Mouse (Mus musculus) embryonic facial prominence, embryonic 14.5 days (tissue): ENCODE measurements at regions not wholly inside any gene's neighbourhood (a gene's known extent, or its start where the extent isn't known, plus 50 kb on each side); places are given as distances from the start of the nearest gene placed in this dataset.

Source experiments
- ATAC-seq: fragments of 200-750 bp; cut with Nextera tagmentation; 2 replicates; pipeline ENCODE4 v1.8.0; 2017; ENCODE audit warnings: low read depth, moderate number of reproducible peaks, moderate TSS enrichment
- DNase-seq: peaks from one replicate; pipeline ENCODE4 v3.0.0-alpha.2; 2015; ENCODE audit warnings: low spot score
- H3K27ac ChIP-seq: fragments of 300-500 bp; sonication (generic); replicated peaks from 2 replicates; pipeline ENCODE4 v1.5.1; 2014; ENCODE audit warnings: low read depth, mild to moderate bottlenecking, low read length, moderate library complexity
- H3K27me3 ChIP-seq: fragments of 300-500 bp; sonication (generic); replicated peaks from 2 replicates; pipeline ENCODE4 v1.6.1; 2014; ENCODE audit warnings: low read length; ENCODE audit not compliant: control insufficient read depth, insufficient read depth
- H3K36me3 ChIP-seq: fragments of 300-500 bp; sonication (generic); 2 replicates; pipeline ENCODE4 v1.6.1; 2014; ENCODE audit warnings: low read length, mixed read lengths; ENCODE audit not compliant: control insufficient read depth, insufficient read depth
- H3K4me1 ChIP-seq: fragments of 300-500 bp; sonication (generic); 2 replicates; pipeline ENCODE4 v1.6.1; 2014; ENCODE audit warnings: antibody characterized with exemption, low read length; ENCODE audit not compliant: control insufficient read depth, insufficient read depth
- H3K4me2 ChIP-seq: fragments of 300-500 bp; sonication (generic); 2 replicates; pipeline ENCODE4 v1.6.1; 2014; ENCODE audit warnings: low read depth, mild to moderate bottlenecking, low read length, moderate library complexity, mixed read lengths
- H3K4me3 ChIP-seq: fragments of 300-500 bp; sonication (generic); 2 replicates; pipeline ENCODE4 v1.5.1; 2014; ENCODE audit warnings: low read depth, mild to moderate bottlenecking, low read length
- H3K9ac ChIP-seq: fragments of 300-500 bp; sonication (generic); 2 replicates; pipeline ENCODE4 v1.6.1; 2014; ENCODE audit warnings: low read depth, mild to moderate bottlenecking, low read length, moderate library complexity, mixed read lengths
- H3K9me3 ChIP-seq: fragments of 300-500 bp; sonication (generic); 2 replicates; pipeline ENCODE4 v1.6.1; 2016; ENCODE audit warnings: low read length; ENCODE audit not compliant: control insufficient read depth
- WGBS: fragments of 180-500 bp; shearing (Covaris S2); extraction: QIAGEN DNeasy Blood & Tissue Kit; methylation state at CpG from one replicate; pipeline ENCODE4 v1.1.7; 2014; 5-methylcytosine and 5-hydroxymethylcytosine counted together

DNA sequence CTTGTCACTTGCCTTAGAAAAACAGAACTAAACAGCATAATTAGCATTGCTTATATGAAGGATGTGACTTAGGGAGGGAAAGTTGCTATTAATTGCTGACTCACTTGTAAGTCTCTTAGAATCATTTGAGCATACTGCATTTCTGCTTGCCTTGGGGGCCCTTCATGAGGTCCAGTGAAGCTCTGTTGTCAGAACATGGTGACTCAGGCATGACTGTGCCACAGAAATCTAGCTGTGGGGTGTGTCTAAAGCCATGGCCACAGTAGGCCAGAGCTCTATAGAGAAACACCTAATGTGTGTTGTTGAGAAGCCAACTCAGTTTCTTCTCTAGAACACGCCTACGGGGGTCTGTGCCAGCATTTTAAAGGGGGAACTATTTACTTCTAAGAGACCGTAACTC is 153.2 kb upstream of the Pard3b start:
- H3K4me1 ChIP-seq = no peaks in the 10 kb centered on the region
- H3K9ac ChIP-seq = no peak overlapping the region
- no peak overlapping the region for H3K4me3 ChIP-seq
- no peak overlapping the region for H3K4me2 ChIP-seq
- DNase-seq (no peak), ATAC-seq (no peak)
- H3K27me3 ChIP-seq = no peaks in the 10 kb centered on the region
- H3K36me3 ChIP-seq = no peaks in the 10 kb centered on the region
- no peak overlapping the region for H3K27ac ChIP-seq
- peaks cover 2% of the 10 kb centered on the region; the same call in 1 of the 2 replicates for H3K9me3 ChIP-seq
- 97% methylated on average over 3 of the region's 3 CpGs for WGBS

DNA sequence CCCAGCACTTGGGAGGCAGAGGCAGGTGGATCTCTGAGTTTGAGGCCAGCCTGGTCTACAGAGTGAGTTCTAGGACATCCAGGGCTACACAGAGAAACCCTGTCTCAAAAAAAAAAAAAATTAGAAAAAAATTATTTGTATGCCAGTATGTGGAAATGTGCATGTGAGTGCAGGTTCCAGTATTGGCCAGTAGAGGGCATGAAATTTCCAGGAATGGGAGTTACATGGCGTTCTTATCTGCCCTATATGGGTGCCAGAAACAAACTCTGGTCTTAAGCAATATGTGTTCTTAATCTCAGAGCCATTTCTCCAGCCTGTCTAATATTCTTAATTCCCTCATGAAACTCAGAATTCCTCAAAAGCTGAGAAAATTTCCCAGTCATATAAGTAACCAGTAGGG is 113.7 kb upstream of the Pard3b start:
- no peaks in the 10 kb centered on the region for H3K4me1 ChIP-seq
- WGBS = 83% methylated on average over 1 of the region's 1 CpGs
- no peak for DNase-seq
- H3K9ac ChIP-seq = no peak overlapping the region
- no peak overlapping the region for H3K4me2 ChIP-seq
- no peaks in the 10 kb centered on the region for H3K9me3 ChIP-seq
- no peaks in the 10 kb centered on the region for H3K36me3 ChIP-seq
- H3K27ac ChIP-seq = no peak overlapping the region
- H3K27me3 ChIP-seq = no peaks in the 10 kb centered on the region
- H3K4me3 ChIP-seq = no peak overlapping the region
- ATAC-seq = no peak

DNA sequence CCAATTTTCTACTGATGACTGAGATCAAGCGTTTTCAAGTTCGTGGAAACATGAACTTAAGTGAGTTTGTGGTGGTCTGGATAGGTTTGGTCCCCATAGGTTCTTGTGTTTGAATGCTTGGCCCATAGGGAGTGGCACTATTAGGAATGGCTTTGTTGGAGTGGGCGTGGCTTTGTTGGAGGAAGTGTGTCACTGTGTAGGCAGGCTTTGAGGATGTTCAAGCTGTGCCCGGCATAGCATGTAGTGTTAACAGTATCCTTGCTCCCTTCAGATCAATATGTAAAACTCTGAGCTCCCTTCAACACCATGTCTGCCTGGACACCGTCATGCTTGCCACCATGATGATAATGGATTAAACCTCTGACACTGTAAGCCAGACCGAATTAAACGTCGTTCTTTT is 112.7 kb upstream of the Pard3b start:
- Histone ChIP-seq H3K4me2 (no peak overlapping the region), H3K36me3 (no peaks in the 10 kb centered on the region), H3K4me1 (no peaks in the 10 kb centered on the region), H3K27me3 (no peaks in the 10 kb centered on the region), H3K9me3 (no peaks in the 10 kb centered on the region), H3K9ac (no peak overlapping the region), H3K4me3 (no peak overlapping the region), H3K27ac (no peak overlapping the region)
- ATAC-seq = no peak
- WGBS = 87% methylated on average over 8 of the region's 8 CpGs
- no peak for DNase-seq

DNA sequence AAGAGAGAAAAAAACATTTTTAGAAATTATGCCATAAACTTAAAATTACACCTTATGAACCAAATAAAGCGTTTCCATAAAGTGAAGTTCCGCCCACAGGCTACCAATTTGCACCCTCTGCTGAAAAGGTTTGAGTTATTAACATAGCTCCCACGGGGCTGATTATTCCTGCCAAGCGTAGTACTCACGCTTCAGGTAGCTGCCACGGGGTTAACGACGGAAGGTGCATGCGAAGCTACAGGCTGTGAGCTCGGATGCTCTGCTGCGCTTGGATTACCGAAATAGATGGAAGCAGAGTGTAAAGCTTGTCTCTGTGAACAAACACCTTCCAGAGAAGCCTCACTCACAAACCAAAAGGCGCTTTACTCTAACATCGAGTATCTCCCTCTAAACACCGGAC is 109.9 kb upstream of the Pard3b start:
- Histone ChIP-seq H3K27ac (no peak overlapping the region), H3K27me3 (no peaks in the 10 kb centered on the region), H3K4me2 (no peak overlapping the region), H3K4me3 (no peak overlapping the region), H3K9me3 (no peaks in the 10 kb centered on the region), H3K4me1 (peaks cover 4% of the 10 kb centered on the region; the same call in 1 of the 2 replicates), H3K9ac (no peak overlapping the region), H3K36me3 (no peaks in the 10 kb centered on the region)
- peak; percentile 40 for DNase-seq
- 87% methylated on average over 15 of the region's 15 CpGs for WGBS
- no peak for ATAC-seq

DNA sequence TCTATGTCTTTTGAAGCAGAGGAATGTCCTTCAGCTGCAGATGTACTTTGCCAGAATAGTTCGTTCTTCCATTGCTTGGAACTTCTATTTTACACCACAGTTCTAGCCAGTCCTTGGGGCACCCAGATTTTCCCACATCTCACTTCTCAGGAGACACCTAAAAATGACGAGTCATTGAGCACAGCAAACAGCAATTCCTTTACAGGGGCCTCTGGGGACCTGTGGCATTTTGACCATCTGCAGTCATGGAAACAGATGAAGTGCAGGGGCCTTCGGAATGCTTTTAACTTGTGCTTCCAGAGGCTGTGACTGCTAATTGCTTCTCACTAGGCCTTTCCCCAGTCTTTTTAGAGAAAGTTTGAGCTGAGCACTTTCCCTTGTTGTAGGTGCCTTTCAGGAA is 108.5 kb upstream of the Pard3b start:
- Histone ChIP-seq H3K27me3 (no peaks in the 10 kb centered on the region), H3K4me2 (no peak overlapping the region), H3K9ac (no peak overlapping the region), H3K4me1 (peaks cover 4% of the 10 kb centered on the region; the same call in 1 of the 2 replicates), H3K36me3 (no peaks in the 10 kb centered on the region), H3K9me3 (no peaks in the 10 kb centered on the region), H3K4me3 (no peak overlapping the region), H3K27ac (no peak overlapping the region)
- ATAC-seq = no peak
- 22% methylated on average over 3 of the region's 3 CpGs for WGBS
- peak; percentile 39 for DNase-seq

DNA sequence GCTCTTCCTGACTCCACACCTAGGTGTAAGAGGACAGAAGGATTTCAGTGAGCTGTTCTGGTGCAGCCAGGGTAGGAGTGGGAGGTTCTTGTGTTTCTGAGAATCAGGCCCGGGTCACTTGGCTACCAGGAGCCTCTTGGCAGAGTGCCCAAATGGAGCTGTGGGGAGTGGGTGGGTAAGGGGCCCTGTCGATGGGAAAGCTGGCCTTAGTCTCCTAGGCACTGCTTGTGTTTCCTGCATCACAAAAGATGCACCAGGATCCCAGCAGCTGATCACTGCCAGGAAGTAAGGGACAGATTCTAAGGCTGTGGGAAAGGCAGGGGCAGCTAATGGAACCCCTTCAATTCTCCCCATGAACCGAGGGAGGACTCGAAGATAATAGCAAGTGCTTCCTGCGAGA is 107.1 kb upstream of the Pard3b start:
- peak; percentile 42 for DNase-seq
- WGBS = 41% methylated on average over 5 of the region's 5 CpGs
- no peak for ATAC-seq

DNA sequence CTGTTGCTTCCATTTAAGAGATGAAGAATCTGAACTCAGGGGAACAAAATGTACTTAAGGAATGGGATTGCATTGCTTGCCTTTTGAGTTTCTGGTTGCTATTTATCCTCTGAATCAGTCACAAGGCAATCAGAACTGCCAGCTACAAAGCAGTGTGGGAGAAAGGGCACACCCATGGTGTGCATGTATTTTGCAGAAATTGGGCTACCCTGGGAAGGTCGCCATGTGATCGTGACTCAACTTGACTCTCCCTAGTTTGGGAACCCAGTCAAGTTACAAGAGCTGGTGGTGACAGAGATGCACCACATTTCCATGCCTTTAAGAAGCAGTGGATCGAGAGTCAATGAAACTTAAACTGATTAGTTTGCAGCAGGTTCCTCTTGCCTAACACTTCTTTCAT is 98.5 kb upstream of the Pard3b start:
- no peak for DNase-seq
- Histone ChIP-seq H3K27me3 (no peaks in the 10 kb centered on the region), H3K27ac (no peak overlapping the region), H3K4me1 (no peaks in the 10 kb centered on the region), H3K9ac (no peak overlapping the region), H3K36me3 (no peaks in the 10 kb centered on the region), H3K4me3 (no peak overlapping the region), H3K4me2 (no peak overlapping the region), H3K9me3 (no peaks in the 10 kb centered on the region)
- ATAC-seq = no peak
- 75% methylated on average over 3 of the region's 3 CpGs for WGBS

More for the DNA sequence above, 107.1 kb upstream of the Pard3b start:
- Histone ChIP-seq H3K4me2 (no peak overlapping the region), H3K4me3 (no peak overlapping the region), H3K9ac (0 out of 2 replicates have a peak overlapping the region, but pooled peaks have one; percentile 20), H3K4me1 (peaks cover 4% of the 10 kb centered on the region; the same call in 1 of the 2 replicates), H3K27ac (no peak overlapping the region), H3K9me3 (no peaks in the 10 kb centered on the region), H3K27me3 (no peaks in the 10 kb centered on the region), H3K36me3 (no peaks in the 10 kb centered on the region)

DNA sequence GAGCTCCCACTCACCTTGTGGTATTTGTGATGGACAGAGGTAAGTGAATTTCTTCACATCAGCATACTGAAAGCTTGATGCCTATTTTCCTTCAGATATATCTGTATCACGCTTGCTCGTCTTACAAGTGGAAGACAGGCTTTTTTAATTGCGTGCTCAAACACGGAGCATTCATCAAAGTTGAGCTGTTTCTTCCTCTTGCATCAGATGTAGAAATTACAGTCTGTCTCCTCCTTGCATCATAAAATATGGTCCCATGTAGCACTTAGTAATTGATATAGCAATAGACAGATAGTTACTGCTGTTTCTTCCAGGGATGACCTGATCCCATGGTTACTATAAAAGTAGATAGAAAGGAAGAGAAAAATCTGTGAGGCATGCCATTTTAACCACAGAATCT is 97.5 kb upstream of the Pard3b start:
- Histone ChIP-seq H3K4me1 (no peaks in the 10 kb centered on the region), H3K27me3 (no peaks in the 10 kb centered on the region), H3K9me3 (no peaks in the 10 kb centered on the region), H3K27ac (no peak overlapping the region), H3K4me2 (no peak overlapping the region), H3K4me3 (no peak overlapping the region), H3K9ac (no peak overlapping the region), H3K36me3 (no peaks in the 10 kb centered on the region)
- 83% methylated on average over 4 of the region's 4 CpGs for WGBS
- DNase-seq (no peak), ATAC-seq (no peak)

DNA sequence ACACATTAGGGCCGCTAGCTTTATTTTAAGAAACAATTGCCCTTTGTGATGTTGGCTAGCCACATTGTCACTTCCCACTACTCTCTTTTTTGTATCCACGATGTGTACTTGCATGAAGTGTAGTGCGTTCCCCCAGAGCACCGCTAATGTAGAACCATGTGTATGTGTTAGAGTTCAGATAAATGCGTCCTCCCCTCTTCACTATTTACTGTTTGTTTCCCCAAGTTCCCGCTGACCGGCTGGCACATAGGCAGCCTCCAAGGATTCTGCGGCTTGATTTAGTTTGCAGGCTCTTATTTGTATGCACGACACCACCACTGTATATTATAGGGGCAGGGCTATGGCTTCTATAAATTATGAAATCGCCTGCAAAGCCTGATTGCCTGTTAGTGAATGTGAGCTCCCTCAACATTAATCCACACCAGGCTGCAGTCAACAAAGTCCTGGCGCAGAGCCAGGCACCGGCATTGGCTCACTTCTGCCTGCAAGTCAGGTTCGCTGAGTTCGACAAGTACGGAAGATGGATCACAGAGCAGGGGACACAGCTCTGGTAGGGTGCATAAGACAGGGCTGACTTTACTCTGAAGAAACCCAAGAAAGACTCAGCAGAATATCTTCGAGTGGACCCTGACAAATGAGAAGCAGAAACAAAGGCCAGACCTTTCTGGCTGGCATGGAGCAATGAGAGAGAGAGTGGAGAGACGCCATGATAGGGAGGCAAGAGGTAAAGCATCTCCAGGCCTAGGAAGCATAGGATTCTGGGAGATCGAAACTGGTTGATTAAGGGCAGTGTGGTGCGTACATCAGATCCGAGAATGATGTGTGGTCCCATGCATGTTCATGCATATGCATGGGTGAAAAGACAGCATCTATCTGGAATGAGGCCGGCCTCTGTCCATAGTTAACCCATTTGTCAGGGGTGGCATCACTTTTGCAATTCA is 85.8 kb upstream of the Pard3b start:
- no peaks in the 10 kb centered on the region for H3K36me3 ChIP-seq
- DNase-seq = peak; percentile 84
- ATAC-seq = peak; percentile 74; the same call in 1 of the 2 replicates
- H3K27me3 ChIP-seq = no peaks in the 10 kb centered on the region
- 64% methylated on average over 21 of the region's 21 CpGs for WGBS
- no peak overlapping the region for H3K4me2 ChIP-seq
- no peak overlapping the region for H3K27ac ChIP-seq
- no peak overlapping the region for H3K9ac ChIP-seq
- H3K4me3 ChIP-seq = no peak overlapping the region
- H3K9me3 ChIP-seq = no peaks in the 10 kb centered on the region
- peaks cover 7% of the 10 kb centered on the region for H3K4me1 ChIP-seq
